Mouse (Mus musculus) gastrocnemius, postnatal 10 days (tissue): ENCODE measurements around the gene Ufl1. TPM values are rescaled to one million over a fixed set of nuclear protein-coding genes. Genes with fewer than 3 reads are reported as not detected.
"Not testable (repeated sequence)": the region's sequence is repeated elsewhere in the genome, so short reads cannot be mapped to it uniquely, and the experiment has no call there.

Source experiments
- DNase-seq: peaks from one replicate; pipeline ENCODE4 v3.0.0; 2021; ENCODE audit warnings: mixed read lengths
- long read RNA-seq, 2 experiments: library from polyadenylated mRNA; stranded (forward); transcript quantifications; one replicate each; pipeline ENCODE4 v2.0.0; 2021
- total RNA-seq, 2 experiments: library from RNA; stranded (reverse); gene quantifications; 2 replicates each; pipeline ENCODE4 v1.2.3; 2021

Ufl1 gene
- 10 to 100 TPM; 35.0 to 41.2 TPM for total RNA-seq
- long read RNA-seq, experiment 1, full-length matches to known transcripts: 39 of 76 reads
- long read RNA-seq, experiment 1, partial matches to known transcripts: 6 of 76 reads
- long read RNA-seq, experiment 1, other reads (novel, unspliced or antisense): 31 of 76 reads
- long read RNA-seq, experiment 2, full-length matches to known transcripts: 24 of 48 reads
- long read RNA-seq, experiment 2, partial matches to known transcripts: 6 of 48 reads
- long read RNA-seq, experiment 2, other reads (novel, unspliced or antisense): 18 of 48 reads

- peak; percentile 96 for DNase-seq
These were observed at the start of gene Ufl1 for GRCm38 (mm10) chr4:25281671-25282038. TSS of gene Ufl1 (minus strand) at chr4:25281821.

GRCm38 (mm10) chr4:25325684-25326220 is 44.1 kb upstream of the Ufl1 start:
- no peak for DNase-seq

- no peak for DNase-seq
These were observed 41.1 kb upstream of the Ufl1 start for GRCm38 (mm10) chr4:25322631-25323178.

GRCm38 (mm10) chr4:25313767-25314166 is 32.1 kb upstream of the Ufl1 start:
- DNase-seq: no peak

GRCm38 (mm10) chr4:25285002-25285401 is 3.4 kb upstream of the Ufl1 start:
- DNase-seq: not testable (repeated sequence)

- DNase-seq: no peak
These were observed 517 bp downstream of the Ufl1 start for GRCm38 (mm10) chr4:25280938-25281670.

- DNase-seq: no peak
These were observed 8.6 kb downstream of the Ufl1 start for GRCm38 (mm10) chr4:25272861-25273627.

GRCm38 (mm10) chr4:25271926-25272325 is 9.7 kb downstream of the Ufl1 start:
- no peak for DNase-seq

GRCm38 (mm10) chr4:25267144-25267543 is 14.5 kb downstream of the Ufl1 start:
- DNase-seq: no peak

GRCm38 (mm10) chr4:25257822-25258398 is 23.7 kb downstream of the Ufl1 start:
- DNase-seq: no peak

GRCm38 (mm10) chr4:25242776-25243175 is 38.8 kb downstream of the Ufl1 start, which contains the start of gene Fhl5:
TSS of gene Fhl5 (minus strand) at chr4:25242876.
- DNase-seq: no peak

- not testable (repeated sequence) for DNase-seq
These were observed 46.0 kb downstream of the Ufl1 start for GRCm38 (mm10) chr4:25235663-25236062.

GRCm38 (mm10) chr4:25233767-25234166 is 47.9 kb downstream of the Ufl1 start:
- DNase-seq: not testable (repeated sequence)

- no peak for DNase-seq
These were observed 49.1 kb downstream of the Ufl1 start for GRCm38 (mm10) chr4:25232546-25232945.

GRCm38 (mm10) chr4:25227527-25227926 is 54.1 kb downstream of the Ufl1 start:
- DNase-seq: no peak

GRCm38 (mm10) chr4:25221927-25222326 is 59.7 kb downstream of the Ufl1 start:
- DNase-seq: no peak

- DNase-seq: no peak
These were observed 68.2 kb downstream of the Ufl1 start for GRCm38 (mm10) chr4:25213451-25213850.

- no peak for DNase-seq
These were observed 75.5 kb downstream of the Ufl1 start for GRCm38 (mm10) chr4:25206166-25206565.
